Mouse (Mus musculus): ENCODE measurements at regions not wholly inside any gene's neighbourhood (a gene's known extent, or its start where the extent isn't known, plus 50 kb on each side); places are given as distances from the start of the nearest gene placed in this dataset.

DNA sequence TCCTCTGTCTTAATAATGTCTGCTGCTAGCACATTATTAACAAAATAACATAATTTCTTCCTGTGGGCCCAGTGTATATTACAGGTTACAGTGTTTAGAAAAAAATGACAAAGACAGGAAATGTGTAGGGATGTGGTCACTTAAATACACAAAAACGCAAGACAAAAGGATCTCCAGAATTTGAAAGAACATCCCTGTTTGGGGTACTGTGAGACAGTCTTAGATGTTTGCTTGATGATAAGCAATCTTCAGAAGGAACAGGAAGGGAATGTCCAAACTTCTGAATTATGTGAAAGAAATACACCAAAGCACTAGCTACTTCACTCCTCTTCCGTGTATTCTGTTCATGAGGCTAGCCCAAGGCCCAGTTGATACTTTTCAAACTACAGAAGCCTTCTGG lies 251.8 kb downstream of the Ptprc start:
- no peak for TF ChIP-seq CTCF (IDR thresholded peaks at IDR 0.05; ENCODE audit: insufficient read depth, low read length)
- TF ChIP-seq POLR2A (IDR thresholded peaks at IDR 0.05; ENCODE audit: borderline replicate concordance, extremely low read depth, low read depth, low read length): no peak

All from lung, adult 2 months (tissue).